Mouse (Mus musculus) neural tube, embryonic 12.5 days (tissue): ENCODE measurements around the gene Ints11. TPM values are rescaled to one million over a fixed set of nuclear protein-coding genes. Genes with fewer than 3 reads are reported as not detected.

Source experiments
- microRNA-seq: library from miRNA; unstranded; fragments of <30 nt; microRNA quantifications from one replicate; pipeline ENCODE4, GENCODE M21; 2017
- polyA plus RNA-seq: library from polyadenylated mRNA; unstranded; fragments of >200 nt; fragmentation: Nextera tagmentation; extraction: Ambion mirVana; gene quantifications from 2 replicates; pipeline ENCODE4 v1.2.1, GENCODE M21; 2016

The Ints11 gene
- polyA plus RNA-seq, 1 experiment from 2014 or later = 77.0 TPM

Small RNA genes within 50 kb of the gene (microRNA-seq; reads per million reads assigned to microRNA genes)
- not detected for gene Gm22991

Other genes with a start within 250 kb of the Ints11 start
- gene Cdk11b, start 244.7 kb upstream of the Ints11 start, polyA plus RNA-seq = 76.8 and 79.5 TPM in 2 replicates
- not detected in 2 replicates for gene Gm10563, start 224.1 kb upstream of the Ints11 start, polyA plus RNA-seq
- 3.9 and 4.3 TPM in 2 replicates for gene Mmp23, start 216.2 kb upstream of the Ints11 start, polyA plus RNA-seq
- 33.8 and 38.1 TPM in 2 replicates for gene Mib2, start 200.3 kb upstream of the Ints11 start, polyA plus RNA-seq
- 10.6 and 11.6 TPM in 2 replicates for gene Fndc10, start 175.2 kb upstream of the Ints11 start, polyA plus RNA-seq
- gene Ssu72, start 164.7 kb upstream of the Ints11 start, polyA plus RNA-seq = 151 and 160 TPM in 2 replicates
- gene Tmem240, start 134.7 kb upstream of the Ints11 start, polyA plus RNA-seq = 6.2 and 6.5 TPM in 2 replicates
- 85.2 and 90.7 TPM in 2 replicates for gene Atad3a, start 108.5 kb upstream of the Ints11 start, polyA plus RNA-seq
- gene Vwa1, start 94.8 kb upstream of the Ints11 start, polyA plus RNA-seq = 16.6 and 17.9 TPM in 2 replicates
- gene Tmem88b, start 83.7 kb upstream of the Ints11 start, polyA plus RNA-seq = 0.56 and 0.86 TPM in 2 replicates
- not detected in 2 replicates for gene Ankrd65, start 79.1 kb upstream of the Ints11 start, polyA plus RNA-seq
- gene Mrpl20, start 66.7 kb upstream of the Ints11 start, polyA plus RNA-seq = 226 and 242 TPM in 2 replicates
- 203 and 204 TPM in 2 replicates for gene Ccnl2, start 57.1 kb upstream of the Ints11 start, polyA plus RNA-seq
- 142 and 144 TPM in 2 replicates for gene Aurkaip1, start 38.3 kb upstream of the Ints11 start, polyA plus RNA-seq
- 26.7 and 27.1 TPM in 2 replicates for gene Mxra8, start 29.9 kb upstream of the Ints11 start, polyA plus RNA-seq
- 26.2 and 32.1 TPM in 2 replicates for gene Dvl1, start 22.1 kb upstream of the Ints11 start, polyA plus RNA-seq
- 0.28 and 0.56 TPM in 2 replicates for gene Tas1r3, start 6.2 kb upstream of the Ints11 start, polyA plus RNA-seq
- gene Cptp, start 106 bp upstream of the Ints11 start, polyA plus RNA-seq = 19.5 and 22.1 TPM in 2 replicates
- gene Pusl1, start 22.2 kb downstream of the Ints11 start, polyA plus RNA-seq = 46.6 and 52.0 TPM in 2 replicates
- gene Acap3, start 22.3 kb downstream of the Ints11 start, polyA plus RNA-seq = 65.5 and 68.0 TPM in 2 replicates
- 159 and 167 TPM in 2 replicates for gene Ube2j2, start 74.3 kb downstream of the Ints11 start, polyA plus RNA-seq
- gene C1qtnf12, start 92.8 kb downstream of the Ints11 start, polyA plus RNA-seq = 17.2 and 19.0 TPM in 2 replicates
- 20.2 and 20.6 TPM in 2 replicates for gene B3galt6, start 123.1 kb downstream of the Ints11 start, polyA plus RNA-seq
- 129 and 133 TPM in 2 replicates for gene Sdf4, start 123.3 kb downstream of the Ints11 start, polyA plus RNA-seq
- 0.52 and 0.81 TPM in 2 replicates for gene Tnfrsf4, start 144.3 kb downstream of the Ints11 start, polyA plus RNA-seq
- 1.6 and 2.0 TPM in 2 replicates for gene Tnfrsf18, start 156.6 kb downstream of the Ints11 start, polyA plus RNA-seq
- 0.20 TPM in 1 of 2 replicates, not detected in the other for gene Ttll10, start 189.9 kb downstream of the Ints11 start, polyA plus RNA-seq
- 42.4 and 45.6 TPM in 2 replicates for gene 9430015G10Rik, start 240.4 kb downstream of the Ints11 start, polyA plus RNA-seq